Mouse (Mus musculus): ENCODE results near the gene Dbi.

Gene Dbi

DNA sequence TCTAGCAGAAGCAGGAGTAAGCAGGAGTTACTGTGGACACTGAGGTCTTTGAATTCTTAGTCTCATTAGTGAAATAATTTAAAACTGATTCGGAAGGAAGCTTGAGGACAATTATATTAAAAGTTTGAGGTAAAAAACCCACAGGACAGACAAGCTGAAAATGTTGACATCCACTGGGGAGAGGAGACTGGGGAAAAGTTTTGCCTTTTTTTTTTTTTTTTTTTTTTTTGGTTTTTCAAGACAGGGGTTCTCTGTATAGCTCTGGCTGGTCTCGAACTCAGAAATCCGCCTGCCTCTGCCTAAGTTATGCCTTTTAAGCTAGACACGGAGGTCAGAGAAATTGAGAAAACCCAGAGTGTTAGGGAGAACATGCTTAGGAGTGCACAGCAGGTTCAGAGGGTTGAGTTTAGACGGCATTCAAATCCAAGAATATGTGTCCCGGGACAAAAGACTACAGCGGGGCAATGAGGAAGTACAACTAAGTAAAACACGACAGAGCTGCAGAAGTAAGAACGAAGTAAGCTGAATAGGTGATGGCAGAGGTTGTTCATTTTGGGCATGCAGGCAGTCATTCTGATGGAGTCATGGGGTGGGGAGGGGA, 1.2 kb upstream of the Dbi start:
- DNase-seq (ENCODE audit: low spot score in 2 of 2): no peak

DNA sequence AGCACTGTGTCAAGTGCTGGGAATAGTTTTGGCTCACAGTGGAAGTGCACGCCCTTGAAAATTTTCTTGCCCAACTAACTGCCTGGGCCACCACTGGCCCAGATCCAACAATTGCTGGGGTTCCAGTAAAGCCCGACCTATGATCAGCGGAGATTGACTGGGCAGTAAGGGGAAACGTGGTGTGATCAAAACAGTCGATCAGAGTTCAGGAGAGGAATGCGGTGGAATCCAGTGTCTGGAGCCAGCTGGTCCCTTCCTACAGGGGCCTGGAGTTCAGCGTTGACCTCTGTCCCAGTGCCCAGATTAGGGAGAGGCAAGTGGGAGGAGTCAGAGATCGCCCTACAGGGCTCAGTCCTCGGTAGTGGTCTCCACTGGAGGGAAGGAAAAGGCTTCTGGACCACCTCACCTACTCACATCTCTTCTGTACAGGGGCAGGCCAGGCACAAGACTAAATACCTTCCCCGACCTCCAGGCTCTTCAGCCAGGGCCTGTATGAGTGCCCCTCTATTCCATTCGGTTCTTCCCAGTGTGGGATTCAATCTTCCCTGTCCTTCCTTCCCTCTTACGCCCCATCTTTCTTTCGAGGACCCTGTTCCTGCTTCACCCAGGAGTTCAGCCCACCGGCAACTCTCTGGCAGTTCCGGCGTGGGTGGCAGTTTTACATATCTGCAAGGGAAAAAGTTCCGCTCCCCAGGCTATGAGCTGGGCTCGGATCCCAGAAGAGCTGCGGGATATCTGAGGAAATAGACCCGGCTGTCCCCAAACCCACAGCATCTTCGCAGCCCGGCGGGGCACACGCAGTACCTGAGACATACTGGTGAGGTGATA, 523 bp downstream of the Dbi start:
- DNase-seq (ENCODE audit: low spot score in 2 of 2): no peak

DNA sequence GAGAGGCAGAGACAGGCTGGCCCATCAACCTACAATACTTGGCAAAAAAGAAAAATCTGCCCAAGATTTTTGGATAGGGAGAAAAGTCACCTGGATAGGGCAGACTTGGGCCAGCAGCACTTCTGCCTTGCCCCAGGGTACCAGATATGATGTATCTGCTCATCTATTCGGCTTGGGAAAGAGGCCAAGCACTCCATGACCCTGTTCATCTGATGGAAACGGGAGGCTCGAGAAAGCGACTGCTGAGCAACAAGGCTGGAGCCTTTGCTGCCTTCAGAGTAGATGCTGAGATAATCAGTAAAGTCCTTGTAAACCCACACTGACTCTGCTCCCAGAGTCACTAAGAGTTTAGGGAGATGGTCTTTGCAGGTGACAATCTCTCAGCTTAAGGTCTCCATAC, 1.5 kb downstream of the Dbi start:
- DNase-seq (ENCODE audit: low spot score in 2 of 2): no peak

DNA sequence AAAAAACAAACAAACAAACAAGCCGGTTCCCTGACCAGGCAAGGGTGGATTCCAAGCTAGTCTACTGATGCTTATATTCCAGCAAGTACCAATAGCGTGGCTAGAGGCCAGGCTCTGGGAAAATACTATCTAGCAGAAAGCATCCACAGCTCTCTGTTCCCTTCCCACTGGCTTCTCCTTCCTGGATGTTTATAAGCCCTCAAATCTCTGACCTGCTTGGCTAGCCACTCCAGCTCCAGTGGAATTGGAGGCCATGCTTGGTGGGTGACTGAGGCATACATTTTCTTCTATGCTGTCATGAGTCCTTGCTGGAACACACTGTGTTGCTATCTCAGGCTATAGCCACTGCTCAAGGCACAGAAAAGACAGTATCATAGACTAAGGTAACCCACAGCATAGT, 2.0 kb downstream of the Dbi start:
- no peak for DNase-seq (ENCODE audit: low spot score in 2 of 2)

DNA sequence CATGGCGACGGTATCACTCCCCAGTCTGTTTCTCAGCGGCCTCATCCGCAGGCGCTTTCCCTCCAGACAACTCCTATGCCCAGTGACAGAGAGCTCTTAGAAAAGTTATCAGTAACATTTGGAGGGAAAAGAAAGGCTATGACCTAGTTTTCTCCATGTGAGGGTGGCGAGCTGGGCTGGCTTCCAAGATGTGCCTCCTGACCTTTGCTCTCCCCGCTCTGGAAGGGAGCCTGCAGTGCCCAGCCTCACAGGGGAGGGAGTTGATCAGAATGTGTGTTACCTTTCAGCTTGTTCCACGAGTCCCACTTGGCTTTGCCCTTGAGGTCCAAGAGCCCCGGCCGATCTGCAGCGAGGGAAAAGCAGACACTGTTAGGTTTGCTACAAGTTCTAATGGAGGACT, 4.8 kb downstream of the Dbi start:
- no peak for DNase-seq (ENCODE audit: low spot score in 2 of 2)

DNA sequence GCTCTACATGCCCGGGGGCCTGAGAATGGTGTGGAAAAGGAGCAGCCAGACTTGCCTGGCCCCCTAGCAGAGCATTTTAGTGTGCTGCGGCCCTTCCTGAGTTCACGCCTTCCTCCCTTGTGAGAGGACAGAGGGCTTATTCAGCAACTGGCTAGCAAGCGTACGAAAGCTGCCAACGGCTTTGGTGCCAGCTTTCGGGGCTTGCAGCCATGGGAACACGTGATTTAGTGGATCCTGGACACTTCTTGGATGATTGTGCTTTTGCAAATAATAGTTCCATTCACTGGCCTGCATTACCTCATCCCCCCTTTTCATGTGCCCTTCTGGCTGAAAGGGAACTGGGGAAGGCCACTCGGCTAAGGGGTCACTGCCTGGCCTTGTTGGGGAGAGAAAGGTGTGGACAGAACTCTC, 5.2 kb downstream of the Dbi start:
- peak; percentile 65 to 83 for DNase-seq (ENCODE audit: low spot score in 2 of 2)

DNA sequence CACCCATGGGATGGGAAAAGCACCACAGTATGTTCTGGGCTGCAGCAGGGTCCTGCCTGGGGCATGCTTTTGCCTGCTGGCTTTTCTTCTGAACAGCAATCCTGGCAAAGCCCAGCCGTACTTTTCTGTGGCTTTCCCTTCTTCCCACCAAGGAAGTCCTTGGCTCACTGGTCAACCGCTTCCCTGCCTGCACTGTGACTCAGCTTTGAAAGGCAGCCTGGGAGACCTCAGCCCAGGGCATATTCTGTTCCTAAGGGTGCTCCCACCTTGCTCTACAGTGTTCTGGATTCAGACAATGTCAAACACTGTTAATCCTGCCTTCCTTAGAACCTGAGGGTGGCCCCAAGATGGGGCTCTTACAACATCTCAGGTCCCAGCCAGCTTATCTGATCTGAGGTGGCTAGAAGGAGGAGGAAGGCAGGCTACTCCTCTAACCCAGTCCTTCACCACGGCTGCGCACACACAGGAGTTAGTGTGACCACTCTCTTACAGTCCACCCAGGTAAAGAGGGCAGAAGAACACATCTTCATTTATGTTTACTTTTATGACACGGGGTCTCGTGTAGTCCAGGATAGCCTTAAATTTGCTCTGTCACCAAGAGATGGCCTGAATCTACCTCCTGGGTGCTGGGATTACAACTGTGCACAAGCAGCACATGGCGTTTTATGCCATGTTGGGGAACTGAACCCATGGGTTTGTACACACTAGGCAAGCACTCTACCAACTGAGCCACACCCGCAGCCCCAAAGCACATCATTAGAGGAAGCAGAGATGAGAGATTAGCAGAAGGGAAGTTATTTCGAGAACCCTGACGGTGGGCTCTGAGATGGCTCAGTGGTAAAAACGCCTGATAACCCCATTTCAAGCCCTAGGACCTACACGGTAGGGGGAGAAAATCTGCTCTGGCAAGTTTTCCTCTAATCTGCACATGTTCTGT, 8.4 kb downstream of the Dbi start:
- no peak for DNase-seq (ENCODE audit: low spot score in 2 of 2)

DNA sequence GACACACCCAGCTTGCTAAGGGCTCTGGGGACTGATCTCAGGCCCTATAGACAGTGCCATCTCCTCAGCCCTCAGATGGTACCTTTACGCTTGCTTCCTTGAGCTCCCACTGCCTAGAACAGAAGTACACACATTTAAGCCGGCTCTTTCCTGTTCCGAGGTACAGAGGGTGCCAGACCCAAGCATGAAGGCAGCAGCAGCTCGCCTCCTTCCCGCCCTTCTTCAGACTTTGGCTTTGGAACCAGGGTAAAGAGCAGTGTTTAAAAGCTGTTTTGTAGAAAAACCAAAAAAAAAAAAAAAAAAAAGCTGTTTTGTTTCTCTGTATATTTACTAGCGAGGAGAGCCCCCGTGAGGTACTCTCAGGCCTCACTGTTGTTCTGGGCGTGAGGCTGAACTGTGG, 9.1 kb downstream of the Dbi start:
- no peak for DNase-seq (ENCODE audit: low spot score in 2 of 2)

DNA sequence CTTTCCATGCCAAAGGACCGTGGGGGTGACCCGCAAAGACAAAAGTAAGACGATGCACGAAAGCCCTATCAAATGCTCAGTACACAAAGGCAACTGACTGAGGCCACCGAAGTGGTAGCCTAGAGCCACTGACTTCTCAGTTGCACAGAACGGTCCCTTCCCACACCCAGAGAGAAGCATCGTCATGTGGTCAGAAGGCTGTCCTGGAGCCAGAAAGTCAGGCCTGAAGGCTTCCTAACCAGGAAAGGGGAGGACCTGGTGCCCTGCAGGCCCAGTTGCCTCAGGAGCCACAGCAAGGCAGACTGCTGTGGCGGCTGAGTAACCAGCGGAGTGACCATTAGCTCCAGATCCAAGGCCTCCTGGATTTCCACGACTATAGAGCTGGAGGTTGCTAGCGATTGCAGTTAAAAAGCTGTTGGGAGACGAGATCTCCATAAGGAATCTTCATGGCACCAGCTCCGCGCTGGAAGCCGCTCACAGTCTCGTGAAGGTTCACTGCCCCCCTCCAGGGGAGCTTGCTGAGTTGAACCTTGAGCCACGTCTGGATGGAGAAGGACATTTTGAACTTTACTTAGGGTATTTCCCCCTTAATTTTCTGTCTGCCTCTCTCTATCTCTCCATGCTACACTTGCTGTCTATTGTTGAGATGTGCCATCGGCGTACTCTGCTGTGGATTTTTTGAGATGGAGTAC, 11.0 kb downstream of the Dbi start:
- no peak for DNase-seq (ENCODE audit: low spot score in 2 of 2)

DNA sequence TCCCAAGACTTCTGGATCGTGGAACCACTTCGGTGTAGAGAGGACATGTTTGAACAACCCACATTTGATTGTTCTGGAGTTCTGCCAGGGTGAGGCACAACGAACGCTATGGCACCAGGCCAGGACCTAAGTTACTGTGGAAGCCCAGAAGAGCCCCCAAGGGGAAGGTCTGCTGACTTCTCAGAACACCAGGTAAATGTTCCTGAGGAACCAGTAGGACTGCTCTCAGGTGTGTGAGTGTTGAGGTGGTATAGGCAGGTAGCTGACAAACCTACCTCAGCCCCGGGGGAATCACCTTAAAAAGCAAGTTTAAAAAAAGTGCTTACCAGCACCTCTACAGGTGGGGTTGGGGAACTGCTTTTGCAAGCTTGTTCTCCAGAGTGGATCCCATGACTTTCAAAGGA, 15.3 kb downstream of the Dbi start:
- no peak for DNase-seq (ENCODE audit: low spot score in 2 of 2)

DNA sequence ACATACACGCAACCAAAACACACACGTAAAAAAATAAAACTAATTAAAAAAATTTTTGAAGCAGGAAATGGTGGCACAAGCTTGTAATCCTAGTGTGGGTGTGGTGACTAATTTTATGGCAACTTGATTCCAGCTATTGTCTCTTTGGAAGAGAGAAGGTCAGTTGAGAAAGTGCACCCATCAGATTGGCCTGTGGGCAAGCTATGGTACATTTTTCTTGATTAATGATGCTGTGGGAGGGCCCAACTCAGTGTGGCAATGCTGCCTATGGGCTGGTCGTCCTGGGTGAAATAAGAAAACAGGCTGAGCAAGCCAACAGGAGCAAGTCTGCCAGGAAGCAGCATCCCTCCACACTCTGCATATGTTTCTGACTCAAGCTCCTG, 19.7 kb downstream of the Dbi start:
- no peak for DNase-seq (ENCODE audit: low spot score in 2 of 2)

DNA sequence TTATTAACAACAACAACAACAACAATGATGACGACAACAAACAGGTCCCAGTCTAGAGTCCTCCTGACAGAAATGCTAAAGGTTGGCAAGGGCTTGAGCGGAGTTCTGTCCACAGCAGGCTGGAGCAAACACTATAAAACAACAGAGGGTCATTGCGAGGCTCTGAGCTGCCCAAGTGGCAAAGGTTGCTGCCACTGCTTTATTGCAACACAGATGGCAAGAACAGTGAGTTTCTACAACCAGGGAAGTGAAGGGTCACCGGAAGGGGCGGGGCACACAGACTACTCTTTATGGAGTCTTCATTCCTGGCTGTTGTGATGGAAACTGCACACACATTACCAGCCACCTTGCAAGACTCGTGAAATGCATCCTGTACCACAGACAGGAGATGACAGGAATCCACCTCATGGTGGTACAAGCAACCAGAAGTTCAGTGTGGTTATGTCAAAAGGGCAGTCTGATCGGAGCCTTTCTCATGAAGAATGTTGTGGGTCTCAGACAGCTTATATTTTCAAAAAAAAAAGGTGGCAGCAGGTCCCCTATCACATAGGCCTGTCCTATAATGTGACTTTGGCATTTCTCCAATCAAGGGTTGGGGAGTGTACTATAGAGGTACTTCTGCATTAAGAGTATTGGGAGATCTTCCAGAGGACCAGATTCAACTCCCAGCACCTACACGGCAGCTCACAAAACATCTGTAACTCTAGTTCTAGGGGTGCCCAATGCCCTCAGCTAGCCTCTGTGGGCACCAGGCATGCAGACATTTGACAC, 20.2 kb downstream of the Dbi start:
- DNase-seq (ENCODE audit: low spot score in 2 of 2): no peak

DNA sequence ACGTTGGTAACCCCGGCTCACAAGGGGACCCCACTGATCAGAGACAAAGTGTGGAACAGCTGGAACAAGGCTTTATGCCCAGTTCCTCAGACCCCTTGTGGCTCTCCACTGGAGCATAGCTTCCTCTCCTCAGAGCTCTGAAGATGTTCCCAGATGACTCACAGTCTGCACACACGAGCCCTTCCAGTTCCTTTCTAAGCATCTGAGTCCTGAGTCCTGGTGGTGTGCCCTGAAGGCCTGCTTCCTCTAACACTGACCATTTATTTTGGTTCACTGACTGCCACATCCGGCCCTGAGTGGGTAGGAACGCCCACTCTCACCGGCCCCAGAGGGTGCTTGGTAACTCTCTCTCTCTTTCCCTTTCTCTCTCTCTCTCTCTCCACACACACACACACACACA, 21.4 kb downstream of the Dbi start:
- DNase-seq (ENCODE audit: low spot score in 2 of 2): no peak

DNA sequence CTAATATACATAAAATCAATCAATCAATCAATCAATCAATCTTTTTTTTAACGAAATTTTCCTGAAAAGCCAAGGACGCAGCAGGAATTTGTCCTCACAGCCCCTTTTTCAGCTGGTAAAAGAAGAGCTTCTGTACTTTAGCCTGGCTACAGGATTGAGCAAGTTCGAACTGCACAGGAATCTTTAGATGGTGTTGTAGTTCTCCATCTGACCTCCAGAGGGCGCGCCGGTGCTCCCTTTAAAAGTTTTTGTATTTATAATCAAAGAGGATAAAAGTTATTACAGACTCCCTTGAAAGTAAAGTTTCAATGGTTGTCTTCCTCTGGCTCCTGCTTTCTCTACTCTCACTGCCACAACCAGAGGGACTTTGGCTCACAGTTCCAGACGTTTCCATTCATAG, 22.6 kb downstream of the Dbi start:
- peak in 1 of 2 experiments; percentile 71 for DNase-seq (ENCODE audit: low spot score in 2 of 2)

DNA sequence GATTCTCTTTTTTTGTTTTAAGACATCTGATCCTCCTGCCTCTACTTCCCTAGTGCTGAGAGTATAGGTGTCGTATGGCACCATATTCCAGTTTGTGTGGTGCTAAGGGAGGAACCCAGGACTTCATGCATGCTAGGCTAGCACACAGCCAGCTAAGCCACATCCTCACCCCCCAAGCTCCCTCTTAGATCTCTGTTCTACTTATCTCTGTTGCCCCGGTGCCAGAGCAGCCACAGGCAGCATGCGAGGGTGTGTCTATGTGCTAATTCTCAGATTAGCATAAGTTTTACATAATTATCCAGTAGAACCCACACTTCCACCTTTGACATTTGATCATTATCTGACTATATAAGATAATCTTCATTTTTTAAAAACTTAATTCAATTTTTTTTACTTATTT, 26.0 kb downstream of the Dbi start:
- no peak for DNase-seq (ENCODE audit: low spot score in 2 of 2)

DNA sequence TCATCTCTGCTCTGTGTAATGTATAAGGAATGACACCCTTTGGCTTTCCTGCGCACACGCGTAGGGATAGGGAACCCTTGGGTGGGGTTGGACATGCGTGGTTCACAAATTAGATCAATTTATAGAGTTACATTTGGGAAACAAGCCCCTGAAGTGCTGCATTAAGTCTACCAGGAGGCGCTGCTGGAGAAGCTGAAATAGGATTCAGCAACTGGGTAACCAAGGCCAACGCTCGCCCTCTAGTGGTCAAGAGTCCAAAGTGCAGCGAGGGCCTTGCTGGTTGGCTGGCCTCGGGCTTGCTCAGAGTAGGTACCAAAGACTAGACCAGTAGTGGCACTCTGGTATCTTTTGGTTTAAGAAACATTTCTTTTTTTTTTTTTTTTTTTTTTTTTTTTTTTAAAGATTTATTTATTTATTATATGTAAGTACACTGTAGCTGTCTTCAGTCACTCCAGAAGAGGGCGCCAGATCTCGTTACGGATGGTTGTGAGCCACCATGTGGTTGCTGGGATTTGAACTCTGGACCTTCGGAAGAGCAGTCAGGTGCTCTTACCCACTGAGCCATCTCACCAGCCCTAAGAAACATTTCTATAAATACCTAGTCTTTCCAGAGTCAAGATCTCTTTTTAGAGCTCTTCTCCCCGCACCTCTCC, 27.3 kb downstream of the Dbi start:
- peak; percentile 71 to 86 for DNase-seq (ENCODE audit: low spot score in 2 of 2)

DNA sequence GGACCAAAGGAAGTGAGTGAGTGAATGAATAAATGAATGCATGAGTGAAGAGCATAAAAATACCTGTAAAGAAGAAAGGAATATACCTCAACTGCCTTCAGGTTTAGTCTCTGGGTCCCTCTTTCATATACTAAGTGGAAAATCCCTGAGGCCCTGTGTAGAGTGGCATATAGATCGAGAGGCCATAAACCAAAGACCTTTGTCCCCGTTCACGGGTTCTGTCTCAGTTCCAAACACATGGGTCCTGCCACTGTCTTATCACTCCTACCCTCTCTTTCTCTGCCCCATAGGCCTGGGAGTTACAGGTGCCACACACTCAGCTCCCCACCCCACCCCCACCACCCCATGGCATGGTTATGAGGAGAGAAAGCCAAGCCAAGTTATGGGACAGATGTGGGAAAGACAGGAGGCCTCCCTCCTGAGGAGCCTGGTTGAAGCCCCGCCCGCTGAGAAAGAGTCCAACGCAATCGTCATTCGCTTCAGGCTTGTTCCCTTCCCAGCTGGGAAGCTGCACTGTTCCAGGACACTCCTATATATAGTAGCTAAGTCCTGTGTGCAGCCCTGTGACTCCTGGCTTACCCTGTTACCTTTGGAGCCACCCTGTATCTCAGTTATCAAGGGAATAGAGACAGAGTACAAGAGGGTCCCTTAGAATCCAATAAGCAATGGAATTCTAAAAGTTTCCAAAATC, 29.9 kb downstream of the Dbi start:
- DNase-seq (ENCODE audit: low spot score in 2 of 2): no peak

DNA sequence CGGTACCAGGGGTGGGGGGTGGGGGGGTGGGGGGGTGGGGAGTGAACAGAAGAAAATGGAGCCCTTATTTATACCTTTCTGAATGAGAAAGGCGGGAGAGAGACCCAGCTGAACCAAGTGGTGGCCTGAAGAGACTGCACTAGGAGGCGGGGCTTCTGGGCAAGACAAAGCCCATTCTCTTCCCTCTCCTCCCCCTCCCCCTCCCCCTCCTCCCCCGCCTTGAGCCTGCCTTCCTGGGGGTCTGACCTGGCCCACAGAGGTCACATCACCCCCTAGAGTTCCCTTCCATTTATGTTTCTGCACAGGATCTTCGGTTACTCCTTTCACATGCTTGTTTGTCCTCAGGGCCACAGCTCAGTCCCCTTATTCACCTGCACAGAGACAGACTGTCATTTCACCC, 31.7 kb downstream of the Dbi start:
- no peak for DNase-seq (ENCODE audit: low spot score in 2 of 2)

DNA sequence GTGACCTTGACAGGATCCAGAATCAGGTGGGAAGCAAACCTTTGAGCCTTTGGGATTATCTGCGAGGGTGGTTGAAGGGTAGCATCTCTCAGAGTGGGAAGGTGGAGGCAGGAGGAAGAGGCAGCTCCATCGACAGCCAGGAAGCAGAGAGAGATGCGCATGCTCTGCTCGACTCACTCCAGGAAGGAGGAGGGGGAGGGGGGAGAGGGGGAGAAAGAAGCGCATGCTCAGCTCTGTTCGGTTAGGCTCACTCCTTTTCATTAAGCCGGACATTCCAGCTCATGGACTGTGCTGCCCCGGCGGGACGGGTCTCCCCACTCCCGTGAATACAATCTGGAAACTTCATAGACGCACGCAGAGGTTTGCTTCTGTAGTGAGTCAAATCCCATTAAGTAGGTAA, 34.2 kb downstream of the Dbi start:
- DNase-seq (ENCODE audit: low spot score in 2 of 2): no peak

DNA sequence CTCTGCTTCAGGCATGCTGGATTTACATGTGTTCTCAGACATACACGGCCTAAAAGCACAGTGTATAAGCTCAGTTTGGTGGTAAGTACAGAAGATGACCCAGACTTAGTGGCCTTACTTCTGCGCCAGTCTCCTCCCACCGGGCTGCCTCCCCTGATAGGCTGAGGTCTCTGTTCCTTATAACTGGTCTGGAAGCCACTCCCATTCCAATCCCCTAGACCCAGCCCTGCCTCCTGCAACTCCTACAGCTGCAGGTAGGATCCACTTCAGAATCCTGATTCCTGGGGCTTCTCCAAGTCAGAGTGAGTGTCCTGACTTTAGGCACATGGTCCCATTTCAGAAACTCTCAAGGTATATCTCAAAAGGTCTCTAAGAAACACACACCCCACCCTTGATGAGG, 35.2 kb downstream of the Dbi start:
- DNase-seq (ENCODE audit: low spot score in 2 of 2): no peak
